Mouse (Mus musculus) embryonic facial prominence, embryonic 11.5 days (tissue): Measurements from ENCODE around the gene Ipo11. TPM values are rescaled to one million over a fixed set of nuclear protein-coding genes. Genes with fewer than 3 reads are reported as not detected.

Experiments used
- ATAC-seq: fragments of 200-750 bp; cut with Nextera tagmentation; replicated peaks from 2 replicates; pipeline ENCODE4 v1.8.0; 2017; ENCODE audit warnings: low read depth; ENCODE audit not compliant: insufficient number of reproducible peaks, low FRiP score, low TSS enrichment
- DNase-seq: peaks from one replicate; pipeline ENCODE4 v3.0.0-alpha.2; 2015; ENCODE audit warnings: low spot score
- H3K27ac ChIP-seq: fragments of 300-500 bp; sonication (generic); replicated peaks from 2 replicates; pipeline ENCODE4 v1.5.1; 2014; ENCODE audit warnings: mild to moderate bottlenecking, low read depth, low read length, control low read depth
- H3K27me3 ChIP-seq: fragments of 300-500 bp; sonication (generic); 2 replicates; pipeline ENCODE4 v1.6.1; 2014; ENCODE audit warnings: mild to moderate bottlenecking, low read length, moderate library complexity, mixed read lengths; ENCODE audit not compliant: control insufficient read depth, insufficient read depth
- H3K36me3 ChIP-seq: fragments of 300-500 bp; sonication (generic); replicated peaks from 2 replicates; pipeline ENCODE4 v1.6.1; 2014; ENCODE audit warnings: low read depth, mild to moderate bottlenecking, low read length, moderate library complexity, mixed read lengths; ENCODE audit not compliant: control insufficient read depth, insufficient read depth
- H3K4me1 ChIP-seq: fragments of 300-500 bp; sonication (generic); 2 replicates; pipeline ENCODE4 v1.6.1; 2014; ENCODE audit warnings: low read length, mixed read lengths; ENCODE audit not compliant: control insufficient read depth, insufficient read depth
- H3K4me2 ChIP-seq: fragments of 300-500 bp; sonication (generic); 2 replicates; pipeline ENCODE4 v1.6.1; 2014; ENCODE audit warnings: low read depth, mild to moderate bottlenecking, control low read depth, low read length, moderate library complexity
- H3K4me3 ChIP-seq: fragments of 300-500 bp; sonication (generic); 2 replicates; pipeline ENCODE4 v1.5.1; 2014; ENCODE audit warnings: low read depth, low read length, control low read depth
- H3K9ac ChIP-seq: fragments of 300-500 bp; sonication (generic); replicated peaks from 2 replicates; pipeline ENCODE4 v1.6.1; 2014; ENCODE audit warnings: mild to moderate bottlenecking, control low read depth, low read length
- H3K9me3 ChIP-seq: fragments of 300-500 bp; sonication (generic); replicated peaks from 2 replicates; pipeline ENCODE4 v1.6.1; 2016; ENCODE audit warnings: mild to moderate bottlenecking, low read length, inconsistent platforms, mixed read lengths; ENCODE audit not compliant: control insufficient read depth
- WGBS: fragments of 180-500 bp; shearing (Covaris S2); extraction: QIAGEN DNeasy Blood & Tissue Kit; methylation state at CpG from one replicate; pipeline ENCODE4 v1.1.7; 2014; 5-methylcytosine and 5-hydroxymethylcytosine counted together
- polyA plus RNA-seq: library from polyadenylated mRNA; unstranded; fragments of >200 nt; fragmentation: Nextera tagmentation; extraction: Ambion mirVana; gene quantifications from 2 replicates; pipeline ENCODE4 v1.2.1, GENCODE M21; 2014

The Ipo11 gene
- polyA plus RNA-seq, 1 experiment from 2014 or later: 77.3 TPM

GRCm38 (mm10) chr13:106829327-106829997 lies 107.3 kb downstream of the Ipo11 start:
- ATAC-seq: no peak
- Histone ChIP-seq H3K27me3 (no peaks in the 10 kb centered on the region), H3K36me3 (no peaks in the 10 kb centered on the region; the same call in 1 of the 2 replicates), H3K4me3 (no peak overlapping the region), H3K27ac (no peak overlapping the region), H3K4me1 (no peaks in the 10 kb centered on the region), H3K4me2 (no peak overlapping the region), H3K9ac (no peak overlapping the region), H3K9me3 (no peaks in the 10 kb centered on the region)
- whole genome bisulfite sequencing: 60% methylated on average over 12 of the region's 12 CpGs
- DNase-seq: no peak

- no peak overlapping the region for H3K27ac ChIP-seq
- ATAC-seq (no peak), DNase-seq (no peak)
- no peaks in the 10 kb centered on the region for H3K4me1 ChIP-seq
- no peaks in the 10 kb centered on the region for H3K27me3 ChIP-seq
- no peak overlapping the region for H3K4me3 ChIP-seq
- H3K36me3 ChIP-seq: no peaks in the 10 kb centered on the region; the same call in 1 of the 2 replicates
- no peak overlapping the region for H3K4me2 ChIP-seq
- H3K9ac ChIP-seq: no peak overlapping the region
- H3K9me3 ChIP-seq: no peaks in the 10 kb centered on the region
- WGBS: 77% methylated on average over 5 of the region's 5 CpGs
These were observed 111.1 kb downstream of the Ipo11 start for GRCm38 (mm10) chr13:106825618-106826017.

DNA sequence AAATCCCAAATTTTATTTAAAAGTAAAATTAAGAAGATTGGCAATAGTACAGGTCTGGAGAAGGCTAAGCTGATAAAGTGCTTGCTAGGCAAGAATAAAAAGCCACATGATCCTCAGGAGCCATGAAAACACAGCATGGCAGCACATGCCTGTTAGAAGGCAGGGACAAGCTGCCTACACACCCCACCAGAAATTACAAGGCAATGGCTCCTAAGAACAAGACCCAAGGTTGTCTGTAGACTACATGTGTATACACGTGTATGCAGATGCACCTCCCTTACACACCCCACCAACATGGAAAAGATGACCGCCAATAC lies 112.9 kb downstream of the Ipo11 start:
- no peaks in the 10 kb centered on the region for H3K27me3 ChIP-seq
- no peak overlapping the region for H3K4me2 ChIP-seq
- H3K9me3 ChIP-seq: no peaks in the 10 kb centered on the region
- no peak overlapping the region for H3K9ac ChIP-seq
- no peak overlapping the region for H3K27ac ChIP-seq
- 92% methylated on average over 2 of the region's 2 CpGs for WGBS
- H3K4me1 ChIP-seq: no peaks in the 10 kb centered on the region
- no peak overlapping the region for H3K4me3 ChIP-seq
- ATAC-seq (no peak), DNase-seq (no peak)
- H3K36me3 ChIP-seq: no peaks in the 10 kb centered on the region; the same call in 1 of the 2 replicates

GRCm38 (mm10) chr13:106823121-106823874 lies 113.5 kb downstream of the Ipo11 start:
- no peak overlapping the region for H3K9ac ChIP-seq
- no peak overlapping the region for H3K4me3 ChIP-seq
- no peak overlapping the region for H3K27ac ChIP-seq
- H3K4me2 ChIP-seq: no peak overlapping the region
- no peaks in the 10 kb centered on the region for H3K27me3 ChIP-seq
- 94% methylated on average over 12 of the region's 12 CpGs for WGBS
- no peaks in the 10 kb centered on the region for H3K4me1 ChIP-seq
- DNase-seq (no peak), ATAC-seq (no peak)
- no peaks in the 10 kb centered on the region; the same call in 1 of the 2 replicates for H3K36me3 ChIP-seq
- no peaks in the 10 kb centered on the region for H3K9me3 ChIP-seq

DNA sequence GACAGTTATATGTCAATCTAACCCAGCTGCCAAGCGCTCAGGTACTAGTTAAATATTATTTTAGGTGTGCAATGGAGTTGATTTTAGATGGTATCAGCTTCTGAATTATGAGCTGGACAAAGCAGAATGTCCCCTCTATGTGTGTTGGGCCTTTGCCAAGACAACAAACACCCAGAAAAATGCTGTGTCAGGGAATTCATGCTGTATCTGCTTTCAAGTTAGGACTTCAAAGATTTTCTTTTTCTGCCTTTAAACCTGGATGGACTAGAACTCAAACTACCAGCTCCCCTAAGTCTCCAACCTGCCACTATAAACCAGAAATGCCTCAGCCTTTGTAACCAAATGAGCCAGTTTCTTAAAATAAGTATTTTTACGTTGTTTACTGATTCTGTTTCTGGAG lies 116.6 kb downstream of the Ipo11 start:
- 92% methylated on average over 2 of the region's 2 CpGs for WGBS
- Histone ChIP-seq H3K36me3 (no peaks in the 10 kb centered on the region; the same call in 1 of the 2 replicates), H3K4me2 (no peak overlapping the region), H3K27ac (no peak overlapping the region), H3K4me3 (no peak overlapping the region), H3K27me3 (no peaks in the 10 kb centered on the region), H3K9me3 (no peaks in the 10 kb centered on the region), H3K4me1 (no peaks in the 10 kb centered on the region), H3K9ac (no peak overlapping the region)
- DNase-seq: no peak
- no peak for ATAC-seq

GRCm38 (mm10) chr13:106819749-106820148 lies 117.0 kb downstream of the Ipo11 start:
- H3K27me3 ChIP-seq: no peaks in the 10 kb centered on the region
- no peaks in the 10 kb centered on the region; the same call in 1 of the 2 replicates for H3K36me3 ChIP-seq
- H3K27ac ChIP-seq: no peak overlapping the region
- no peak overlapping the region for H3K9ac ChIP-seq
- DNase-seq: no peak
- no peaks in the 10 kb centered on the region for H3K9me3 ChIP-seq
- no peak overlapping the region for H3K4me2 ChIP-seq
- ATAC-seq: no peak
- no peak overlapping the region for H3K4me3 ChIP-seq
- WGBS: 90% methylated on average over 4 of the region's 4 CpGs
- H3K4me1 ChIP-seq: no peaks in the 10 kb centered on the region

- Histone ChIP-seq H3K4me2 (no peak overlapping the region), H3K27ac (no peak overlapping the region), H3K36me3 (no peaks in the 10 kb centered on the region), H3K9ac (no peak overlapping the region), H3K4me1 (no peaks in the 10 kb centered on the region), H3K9me3 (no peaks in the 10 kb centered on the region), H3K4me3 (no peak overlapping the region), H3K27me3 (no peaks in the 10 kb centered on the region)
- DNase-seq: no peak
- ATAC-seq: no peak
- 87% methylated on average over 5 of the region's 5 CpGs for WGBS
These were observed 119.7 kb downstream of the Ipo11 start for GRCm38 (mm10) chr13:106817066-106817465.

GRCm38 (mm10) chr13:106813519-106813918 lies 123.2 kb downstream of the Ipo11 start:
- Histone ChIP-seq H3K9ac (no peak overlapping the region), H3K4me2 (no peak overlapping the region), H3K27ac (no peak overlapping the region), H3K27me3 (no peaks in the 10 kb centered on the region), H3K36me3 (no peaks in the 10 kb centered on the region; the same call in 1 of the 2 replicates), H3K4me1 (no peaks in the 10 kb centered on the region), H3K4me3 (no peak overlapping the region), H3K9me3 (no peaks in the 10 kb centered on the region)
- ATAC-seq: no peak
- no peak for DNase-seq
- 98% methylated on average over 4 of the region's 4 CpGs for WGBS
